Mouse (Mus musculus): Measurements from ENCODE around the gene 5730596B20Rik. TPM values are rescaled to one million over a fixed set of nuclear protein-coding genes. Genes with fewer than 3 reads are reported as not detected.

Gene 5730596B20Rik
- polyA plus RNA-seq, 1 experiment from 2014 or later = not detected

DNA sequence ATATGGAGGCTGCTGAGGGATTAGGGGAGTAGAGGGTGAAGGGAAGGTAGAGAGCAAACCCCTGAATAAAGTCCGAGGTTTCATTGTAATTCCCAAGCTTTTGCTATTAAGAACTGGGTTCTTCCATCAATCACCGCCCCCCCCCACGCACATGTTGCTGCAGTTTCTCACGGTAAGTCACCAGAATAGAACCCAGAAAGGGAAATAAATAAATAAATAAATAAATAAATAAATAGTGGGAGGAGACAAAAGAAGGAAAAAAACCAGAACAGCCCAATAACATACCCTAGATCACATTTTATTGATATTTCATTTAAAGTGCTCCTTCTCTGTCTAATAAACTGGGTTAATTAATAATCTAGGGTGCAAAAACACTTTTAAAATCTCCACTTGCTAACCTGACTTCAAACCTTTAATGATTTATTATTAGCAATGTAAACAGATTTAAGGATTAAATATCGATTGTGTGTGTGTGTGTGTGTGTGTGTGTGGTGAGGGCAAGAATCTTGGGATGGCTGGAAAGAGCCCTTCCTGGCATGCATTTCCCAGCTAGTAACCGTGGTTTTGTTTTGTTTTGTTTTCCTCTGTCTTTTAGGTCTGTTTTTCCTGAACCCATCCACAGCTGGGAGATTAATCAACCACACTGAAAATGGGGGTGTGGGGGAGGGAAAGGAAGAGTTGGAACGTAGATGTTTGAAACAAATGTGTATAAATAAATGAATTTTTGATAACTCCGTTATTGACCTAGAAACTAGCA, 15.8 kb upstream of the 5730596B20Rik start:
- Histone ChIP-seq H3K4me2 (ENCODE audit: low read length) (no peak overlapping the region), H3K4me3 (replicated peaks; ENCODE audit: low read length) (no peak overlapping the region)
- WGBS = 1% methylated on average over 8 of the region's 8 CpGs

DNA sequence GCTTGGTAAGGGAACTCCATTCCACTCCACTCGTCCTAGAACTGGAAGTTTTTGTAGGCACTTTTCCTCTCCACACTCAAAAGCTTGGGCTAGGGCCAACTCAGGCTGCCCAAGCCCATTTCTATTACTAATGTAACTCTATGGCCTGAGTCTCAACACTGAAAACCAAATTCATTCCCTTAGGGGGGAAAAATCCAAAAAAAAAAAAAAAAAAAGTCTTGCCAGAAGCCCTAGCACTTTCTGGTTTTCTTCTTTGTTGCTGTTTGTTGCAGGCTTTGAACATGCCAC, 15.3 kb upstream of the 5730596B20Rik start:
- no peak overlapping the region for H3K4me2 ChIP-seq (ENCODE audit: low read length)
- no peaks in the 10 kb centered on the region for H3K9me3 ChIP-seq (ENCODE audit: control insufficient read depth, low read length)
- no peak overlapping the region for H3K9ac ChIP-seq (replicated peaks; ENCODE audit: low read depth, low read length)
- no peak for ATAC-seq
- H3K27ac ChIP-seq (ENCODE audit: low read length) = no peak overlapping the region
- H3K4me1 ChIP-seq (replicated peaks; ENCODE audit: control insufficient read depth, insufficient read depth, low read length) = peaks cover 12% of the 10 kb centered on the region
- WGBS = 0% methylated on average over 1 of the region's 1 CpGs
- H3K36me3 ChIP-seq (ENCODE audit: control insufficient read depth, insufficient read depth) = no peaks in the 10 kb centered on the region
- no peak overlapping the region for H3K4me3 ChIP-seq (replicated peaks; ENCODE audit: low read length)
- H3K27me3 ChIP-seq (replicated peaks; ENCODE audit: control insufficient read depth, insufficient read depth, low read length) = peaks cover 89% of the 10 kb centered on the region

More for the DNA sequence above, 15.8 kb upstream of the 5730596B20Rik start:
- H3K9me3 ChIP-seq (ENCODE audit: control insufficient read depth, low read length) = no peaks in the 10 kb centered on the region
- H3K36me3 ChIP-seq (ENCODE audit: control insufficient read depth, insufficient read depth) = no peaks in the 10 kb centered on the region
- peaks cover 12% of the 10 kb centered on the region for H3K4me1 ChIP-seq (replicated peaks; ENCODE audit: control insufficient read depth, insufficient read depth, low read length)
- no peak overlapping the region for H3K27ac ChIP-seq (ENCODE audit: low read length)
- H3K27me3 ChIP-seq (replicated peaks; ENCODE audit: control insufficient read depth, insufficient read depth, low read length) = peaks cover 89% of the 10 kb centered on the region
- ATAC-seq = no peak
- H3K9ac ChIP-seq (replicated peaks; ENCODE audit: low read depth, low read length) = no peak overlapping the region

DNA sequence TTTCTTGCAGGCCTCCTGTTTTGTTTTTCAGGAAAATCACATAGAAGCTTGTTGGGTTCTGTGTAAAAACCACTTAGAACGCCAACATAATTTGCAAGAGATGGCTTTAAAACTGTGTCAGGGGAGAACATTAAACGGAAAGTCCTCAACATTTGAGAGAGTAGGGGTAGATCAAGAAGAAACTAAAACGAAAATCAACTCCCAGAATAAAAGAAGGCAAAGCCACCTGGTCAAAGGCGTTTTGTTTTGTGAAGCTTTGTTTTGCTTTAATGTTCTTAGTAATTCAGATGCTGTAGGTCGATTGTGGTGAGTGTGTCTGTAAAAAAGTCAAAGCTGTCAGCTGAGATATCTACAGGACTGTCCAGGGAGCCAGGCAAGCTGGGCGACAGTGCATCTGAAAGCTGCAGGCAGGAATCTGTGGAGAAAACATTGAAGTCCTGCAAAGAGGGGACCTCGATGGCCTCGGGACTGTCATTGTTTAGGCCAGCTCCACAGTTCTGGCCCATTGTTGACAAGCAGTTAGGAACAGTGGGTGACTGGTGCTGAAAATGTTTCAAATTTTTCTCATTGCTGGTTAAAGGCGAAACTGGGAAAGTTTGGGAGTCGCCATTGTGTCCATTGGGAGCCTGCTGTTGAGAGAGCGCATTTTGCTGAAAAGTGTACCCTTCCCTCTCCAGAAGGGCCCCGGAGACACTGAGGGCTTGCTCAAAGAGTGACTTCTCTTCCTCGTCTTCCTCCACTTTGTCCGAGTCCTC, 14.5 kb upstream of the 5730596B20Rik start:
- Histone ChIP-seq H3K27me3 (replicated peaks; ENCODE audit: control insufficient read depth, insufficient read depth, low read length) (peaks cover 89% of the 10 kb centered on the region), H3K4me3 (replicated peaks; ENCODE audit: low read length) (no peak overlapping the region), H3K4me2 (ENCODE audit: low read length) (no peak overlapping the region)

DNA sequence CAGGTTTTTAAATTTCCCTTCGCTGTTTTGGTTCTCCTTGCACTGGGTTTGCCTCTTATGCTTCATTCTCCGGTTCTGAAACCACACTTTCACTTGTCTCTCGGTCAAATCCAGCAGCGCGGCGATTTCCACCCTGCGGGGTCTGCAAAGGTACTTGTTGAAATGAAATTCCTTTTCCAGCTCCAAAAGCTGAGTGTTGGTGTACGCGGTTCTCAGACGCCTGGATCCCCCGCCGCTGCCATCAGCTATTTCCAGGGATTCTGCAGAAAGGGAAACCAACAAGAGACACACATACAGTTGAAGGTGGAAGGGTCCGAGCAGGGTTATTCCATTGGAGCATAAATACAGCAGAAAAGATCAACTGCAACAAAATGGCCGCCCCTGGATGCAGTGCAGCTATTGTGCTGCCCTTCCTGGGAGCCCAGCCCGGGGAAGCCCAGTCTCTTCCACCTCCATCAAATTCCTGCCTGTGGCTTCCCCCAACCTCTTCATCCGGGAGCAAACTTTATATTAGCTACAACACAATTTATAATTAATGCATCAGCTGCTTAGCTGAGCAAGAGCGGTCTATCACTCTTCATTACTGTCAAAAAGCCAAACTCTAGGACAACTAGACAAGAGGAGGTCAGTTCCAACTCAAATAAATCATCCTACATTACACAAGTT, 13.8 kb upstream of the 5730596B20Rik start:
- H3K27me3 ChIP-seq (replicated peaks; ENCODE audit: control insufficient read depth, insufficient read depth, low read length) = peaks cover 86% of the 10 kb centered on the region
- no peak overlapping the region for H3K4me2 ChIP-seq (ENCODE audit: low read length)
- under 1% methylated on average over 17 of the region's 17 CpGs for WGBS
- H3K4me3 ChIP-seq (replicated peaks; ENCODE audit: low read length) = no peak overlapping the region
- peaks cover 4% of the 10 kb centered on the region for H3K4me1 ChIP-seq (replicated peaks; ENCODE audit: control insufficient read depth, insufficient read depth, low read length)
- no peak overlapping the region for H3K27ac ChIP-seq (ENCODE audit: low read length)
- no peak for ATAC-seq
- no peak overlapping the region for H3K9ac ChIP-seq (replicated peaks; ENCODE audit: low read depth, low read length)
- no peaks in the 10 kb centered on the region for H3K36me3 ChIP-seq (ENCODE audit: control insufficient read depth, insufficient read depth)
- H3K9me3 ChIP-seq (ENCODE audit: control insufficient read depth, low read length) = no peaks in the 10 kb centered on the region

More for the DNA sequence above, 14.5 kb upstream of the 5730596B20Rik start:
- no peak overlapping the region for H3K27ac ChIP-seq (ENCODE audit: low read length)
- peaks cover 11% of the 10 kb centered on the region for H3K4me1 ChIP-seq (replicated peaks; ENCODE audit: control insufficient read depth, insufficient read depth, low read length)
- no peaks in the 10 kb centered on the region for H3K9me3 ChIP-seq (ENCODE audit: control insufficient read depth, low read length)
- no peak overlapping the region for H3K9ac ChIP-seq (replicated peaks; ENCODE audit: low read depth, low read length)
- no peaks in the 10 kb centered on the region for H3K36me3 ChIP-seq (ENCODE audit: control insufficient read depth, insufficient read depth)
- ATAC-seq = no peak
- WGBS = under 1% methylated on average over 14 of the region's 14 CpGs

DNA sequence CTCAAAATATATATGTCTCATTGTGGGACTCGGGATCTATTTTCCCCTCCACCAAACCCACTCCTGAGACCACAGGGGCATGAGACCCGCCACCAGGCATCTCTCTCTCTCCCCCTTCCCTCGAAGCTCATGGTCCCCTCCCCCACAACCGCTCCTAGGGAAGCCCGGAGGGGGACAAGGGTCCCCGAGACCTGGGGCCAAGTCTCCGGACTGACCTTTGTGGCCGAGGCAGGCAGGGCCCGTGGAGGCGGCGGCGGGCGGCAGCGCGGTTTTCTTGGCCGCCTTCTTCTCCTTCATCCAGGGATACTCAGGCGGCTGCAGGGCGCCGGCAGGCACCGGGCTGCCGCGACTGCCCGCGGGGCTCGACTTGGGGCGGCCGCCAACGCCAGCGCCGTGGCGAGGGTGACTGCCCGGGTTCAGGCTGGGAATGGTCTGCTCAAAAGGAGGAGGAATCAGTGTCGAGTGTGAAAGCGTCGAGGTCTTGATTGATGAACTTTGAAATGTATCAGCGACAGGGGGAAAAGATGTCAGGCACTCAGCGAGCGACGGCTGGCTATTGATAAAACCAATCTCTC, 13.2 kb upstream of the 5730596B20Rik start:
- WGBS = under 1% methylated on average over 39 of the region's 39 CpGs

DNA sequence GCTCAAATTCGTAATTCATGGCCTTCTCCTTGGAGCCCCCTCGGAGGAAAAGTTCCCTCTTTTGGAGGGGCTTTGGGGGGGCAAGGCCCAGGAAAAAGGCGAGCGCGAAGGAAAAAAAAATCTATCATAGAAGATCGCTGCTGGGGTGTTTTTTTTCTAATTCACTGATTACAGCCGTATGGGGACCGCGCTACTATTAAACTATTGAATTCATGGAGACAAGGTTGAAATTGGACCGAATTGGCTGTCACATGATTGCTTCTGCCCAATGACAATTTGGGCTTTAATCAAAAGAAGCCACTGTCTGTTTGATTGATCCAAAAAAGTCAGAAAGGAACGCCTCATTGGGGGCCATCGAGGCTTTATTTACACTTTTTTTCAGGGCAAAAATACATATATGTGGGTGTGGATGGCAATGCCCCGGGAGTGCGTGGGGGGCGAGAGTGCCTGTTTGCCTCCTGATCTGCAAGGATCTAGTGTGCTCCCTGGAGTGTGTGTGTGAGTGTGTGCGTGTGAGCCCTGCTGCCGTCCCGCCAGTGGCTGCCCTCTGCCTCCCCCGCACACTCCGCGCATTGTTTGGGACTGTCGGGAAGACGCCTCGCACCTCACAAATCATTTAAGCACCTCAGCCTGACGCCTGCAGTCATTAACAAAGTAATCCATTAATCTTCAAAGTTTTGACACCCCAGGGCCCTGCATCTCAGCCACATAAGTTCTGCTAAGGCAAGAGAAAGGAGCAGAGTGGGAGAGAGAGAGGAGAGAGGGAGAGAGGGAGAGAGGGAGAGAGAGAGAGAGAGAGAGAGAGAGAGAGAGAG, 12.5 kb upstream of the 5730596B20Rik start, which contains the start of gene Hoxa2:
Gene Hoxa2 (minus strand): TSS at position 206 of the 815 bp plus-strand sequence.
- Histone ChIP-seq H3K27ac (ENCODE audit: low read length) (no peak within 1 kb of the TSS), H3K9me3 (ENCODE audit: control insufficient read depth, low read length) (no peaks in the 10 kb centered on the region), H3K27me3 (replicated peaks; ENCODE audit: control insufficient read depth, insufficient read depth, low read length) (peaks cover 84% of the 10 kb centered on the region), H3K36me3 (ENCODE audit: control insufficient read depth, insufficient read depth) (no peaks in the 10 kb centered on the region), H3K4me1 (replicated peaks; ENCODE audit: control insufficient read depth, insufficient read depth, low read length) (no peaks in the 10 kb centered on the region), H3K4me2 (ENCODE audit: low read length) (no peak within 1 kb of the TSS), H3K4me3 (replicated peaks; ENCODE audit: low read length) (no peak within 1 kb of the TSS), H3K9ac (replicated peaks; ENCODE audit: low read depth, low read length) (no peak within 1 kb of the TSS)
- ATAC-seq = no peak
- WGBS = under 1% methylated on average over 25 of the region's 25 CpGs

More for the DNA sequence above, 13.2 kb upstream of the 5730596B20Rik start:
- ATAC-seq = no peak
- H3K9me3 ChIP-seq (ENCODE audit: control insufficient read depth, low read length) = no peaks in the 10 kb centered on the region
- peaks cover 85% of the 10 kb centered on the region for H3K27me3 ChIP-seq (replicated peaks; ENCODE audit: control insufficient read depth, insufficient read depth, low read length)
- H3K36me3 ChIP-seq (ENCODE audit: control insufficient read depth, insufficient read depth) = no peaks in the 10 kb centered on the region
- no peak overlapping the region for H3K4me3 ChIP-seq (replicated peaks; ENCODE audit: low read length)
- H3K27ac ChIP-seq (ENCODE audit: low read length) = no peak overlapping the region
- no peaks in the 10 kb centered on the region for H3K4me1 ChIP-seq (replicated peaks; ENCODE audit: control insufficient read depth, insufficient read depth, low read length)
- no peak overlapping the region for H3K4me2 ChIP-seq (ENCODE audit: low read length)
- H3K9ac ChIP-seq (replicated peaks; ENCODE audit: low read depth, low read length) = no peak overlapping the region

DNA sequence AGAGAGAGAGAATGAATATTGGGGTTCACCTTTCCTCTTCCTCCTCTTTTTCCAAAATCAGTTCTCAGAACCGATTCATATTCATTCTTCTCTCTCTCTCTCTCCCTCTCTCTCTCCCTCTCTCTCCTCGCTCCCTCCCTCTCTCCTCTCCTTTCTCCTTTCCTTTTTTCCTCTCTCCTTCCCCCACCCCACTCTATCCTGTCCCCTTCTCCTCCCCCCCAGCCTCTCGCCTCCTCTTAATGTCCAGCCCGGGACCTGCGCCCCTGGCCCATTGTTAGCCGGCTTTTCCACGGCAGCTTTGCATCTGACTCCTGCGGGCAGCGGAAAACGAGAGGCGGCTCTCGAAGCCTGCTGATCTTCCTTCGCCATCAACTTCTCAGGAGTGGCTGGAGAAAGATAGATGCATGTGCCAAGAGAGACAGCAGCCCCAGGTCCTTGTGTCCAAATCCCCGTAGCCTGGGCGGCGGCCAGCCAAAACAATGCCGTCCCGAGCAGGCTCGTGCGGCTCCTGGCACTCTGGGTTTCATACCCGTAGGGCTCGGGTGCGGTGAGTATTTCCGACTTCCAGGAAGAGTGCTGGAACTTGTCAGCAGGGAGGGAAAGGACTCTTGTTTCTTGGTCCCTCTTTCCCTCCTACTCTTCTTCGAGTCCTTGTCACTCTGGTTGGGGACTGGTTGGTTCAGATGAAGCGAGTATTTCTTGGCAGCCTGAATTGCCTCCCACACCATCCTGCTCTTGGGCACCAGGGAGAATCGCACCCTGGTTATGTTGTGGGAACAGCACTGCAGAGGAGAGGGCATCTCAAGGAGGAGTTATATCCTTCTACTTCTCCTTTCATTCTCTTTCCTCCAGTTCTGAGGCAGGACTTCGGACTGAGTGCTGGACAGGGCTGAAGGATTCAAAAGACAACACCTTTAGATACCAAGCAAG, 11.6 kb upstream of the 5730596B20Rik start:
- ATAC-seq = no peak
- Histone ChIP-seq H3K4me1 (replicated peaks; ENCODE audit: control insufficient read depth, insufficient read depth, low read length) (no peaks in the 10 kb centered on the region), H3K36me3 (ENCODE audit: control insufficient read depth, insufficient read depth) (no peaks in the 10 kb centered on the region), H3K27me3 (replicated peaks; ENCODE audit: control insufficient read depth, insufficient read depth, low read length) (peaks cover 84% of the 10 kb centered on the region), H3K4me2 (ENCODE audit: low read length) (no peak overlapping the region), H3K27ac (ENCODE audit: low read length) (no peak overlapping the region), H3K9ac (replicated peaks; ENCODE audit: low read depth, low read length) (no peak overlapping the region), H3K4me3 (replicated peaks; ENCODE audit: low read length) (no peak overlapping the region), H3K9me3 (ENCODE audit: control insufficient read depth, low read length) (no peaks in the 10 kb centered on the region)
- WGBS = under 1% methylated on average over 28 of the region's 28 CpGs

DNA sequence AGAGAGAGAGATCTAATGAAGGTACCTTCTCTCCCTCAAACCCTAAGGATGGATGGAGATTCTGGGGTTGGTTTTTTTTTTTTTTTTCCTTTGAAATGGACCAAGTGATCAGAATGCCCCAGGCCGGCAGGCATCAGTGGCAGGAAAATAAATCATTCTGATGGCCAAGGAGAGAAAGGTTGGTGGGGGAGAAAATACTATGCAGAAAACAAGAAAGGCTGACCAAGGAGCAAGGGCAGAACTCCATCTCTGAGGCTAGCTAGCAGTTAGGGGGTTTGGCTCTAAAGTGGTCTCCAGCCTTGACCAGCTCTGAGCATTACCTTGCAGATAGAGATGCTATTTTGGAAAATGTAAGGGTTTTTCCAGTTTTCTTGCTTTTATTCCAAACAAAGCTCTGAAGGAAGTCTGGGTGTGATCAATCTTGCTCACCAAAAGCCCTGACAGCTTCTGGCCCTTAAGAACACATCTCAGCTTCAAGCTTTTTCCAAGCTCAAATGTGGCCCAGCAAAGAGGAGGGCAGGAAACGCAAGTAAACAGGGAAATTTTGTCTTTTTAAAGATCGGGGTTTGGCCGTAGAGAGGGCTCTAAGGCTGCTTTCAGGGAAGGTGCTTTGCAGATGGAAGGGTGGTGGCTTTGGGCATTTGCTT, 10.7 kb upstream of the 5730596B20Rik start:
- H3K36me3 ChIP-seq (ENCODE audit: control insufficient read depth, insufficient read depth) = no peaks in the 10 kb centered on the region
- ATAC-seq = no peak
- no peak overlapping the region for H3K9ac ChIP-seq (replicated peaks; ENCODE audit: low read depth, low read length)
- H3K4me3 ChIP-seq (replicated peaks; ENCODE audit: low read length) = no peak overlapping the region
- H3K9me3 ChIP-seq (ENCODE audit: control insufficient read depth, low read length) = no peaks in the 10 kb centered on the region
- peaks cover 86% of the 10 kb centered on the region for H3K27me3 ChIP-seq (replicated peaks; ENCODE audit: control insufficient read depth, insufficient read depth, low read length)
- 2% methylated on average over 4 of the region's 4 CpGs for WGBS
- H3K4me2 ChIP-seq (ENCODE audit: low read length) = no peak overlapping the region
- H3K27ac ChIP-seq (ENCODE audit: low read length) = no peak overlapping the region
- H3K4me1 ChIP-seq (replicated peaks; ENCODE audit: control insufficient read depth, insufficient read depth, low read length) = no peaks in the 10 kb centered on the region
